Mouse (Mus musculus) adrenal gland, adult 18-20 months (tissue): ENCODE measurements around the gene Faf1. TPM values are rescaled to one million over a fixed set of nuclear protein-coding genes. Genes with fewer than 3 reads are reported as not detected.
"Not testable (repeated sequence)": the region's sequence is repeated elsewhere in the genome, so short reads cannot be mapped to it uniquely, and the experiment has no call there.

ENCODE experiments used
- DNase-seq, 2 experiments: peaks; one replicate each; pipeline ENCODE4 v3.0.0; 2021 to 2022; ENCODE audit warnings: low spot score in 2 of 2
- total RNA-seq, 2 experiments: library from RNA; stranded (reverse); gene quantifications; 1 replicate in 1 of 2; 2 replicates in 1 of 2; pipeline ENCODE4 v1.2.3; 2021

The Faf1 gene
- total RNA-seq, 2 experiments from 2014 or later, result 27.1 to 27.4 TPM

- DNase-seq, result peak; percentile 68 to 73
Measured at GRCm38 (mm10) chr4:109665101-109665981, 11.0 kb upstream of the Faf1 start.

GRCm38 (mm10) chr4:109665982-109666460 is 10.4 kb upstream of the Faf1 start:
- DNase-seq, result peak; percentile 65 to 72

- DNase-seq, result peak; percentile 91 to 93
Measured at GRCm38 (mm10) chr4:109666461-109667269, 9.7 kb upstream of the Faf1 start, which contains the start of gene Cdkn2c. Gene Cdkn2c (minus strand): TSS chr4:109667189.

- no peak for DNase-seq
Measured at GRCm38 (mm10) chr4:109667518-109667917, 8.9 kb upstream of the Faf1 start.

- DNase-seq, result no peak
Measured at GRCm38 (mm10) chr4:109670213-109670612, 6.2 kb upstream of the Faf1 start.

- DNase-seq, result no peak
Measured at GRCm38 (mm10) chr4:109671941-109672340, 4.4 kb upstream of the Faf1 start.

GRCm38 (mm10) chr4:109674097-109674496 is 2.3 kb upstream of the Faf1 start:
- DNase-seq, result no peak

- DNase-seq, result no peak
Measured at GRCm38 (mm10) chr4:109677221-109677620, 833 bp downstream of the Faf1 start.

- DNase-seq, result no peak
Measured at GRCm38 (mm10) chr4:109683561-109683960, 7.2 kb downstream of the Faf1 start.

- DNase-seq, result no peak
Measured at GRCm38 (mm10) chr4:109692674-109693073, 16.3 kb downstream of the Faf1 start.

- not testable (repeated sequence) for DNase-seq
Measured at GRCm38 (mm10) chr4:109700727-109701126, 24.3 kb downstream of the Faf1 start.

- no peak for DNase-seq
Measured at GRCm38 (mm10) chr4:109703568-109703967, 27.2 kb downstream of the Faf1 start.

GRCm38 (mm10) chr4:109705349-109705748 is 29.0 kb downstream of the Faf1 start:
- no peak for DNase-seq

GRCm38 (mm10) chr4:109719281-109719680 is 42.9 kb downstream of the Faf1 start:
- DNase-seq, result no peak

- DNase-seq, result no peak
Measured at GRCm38 (mm10) chr4:109729281-109729680, 52.9 kb downstream of the Faf1 start.

GRCm38 (mm10) chr4:109735754-109736153 is 59.4 kb downstream of the Faf1 start:
- DNase-seq, result no peak

- no peak for DNase-seq
Measured at GRCm38 (mm10) chr4:109743984-109744383, 67.6 kb downstream of the Faf1 start.

GRCm38 (mm10) chr4:109759031-109759430 is 82.6 kb downstream of the Faf1 start:
- no peak for DNase-seq

- DNase-seq, result no peak
Measured at GRCm38 (mm10) chr4:109759901-109760300, 83.5 kb downstream of the Faf1 start.

GRCm38 (mm10) chr4:109760501-109760900 is 84.1 kb downstream of the Faf1 start:
- DNase-seq, result no peak

GRCm38 (mm10) chr4:109762768-109763501 is 86.5 kb downstream of the Faf1 start:
- no peak for DNase-seq
